Mouse (Mus musculus): ENCODE measurements around the gene Slc17a3.
A peak's percentile ranks its signal among the peaks of the same experiment; 100 is the strongest.

Gene Slc17a3

DNA sequence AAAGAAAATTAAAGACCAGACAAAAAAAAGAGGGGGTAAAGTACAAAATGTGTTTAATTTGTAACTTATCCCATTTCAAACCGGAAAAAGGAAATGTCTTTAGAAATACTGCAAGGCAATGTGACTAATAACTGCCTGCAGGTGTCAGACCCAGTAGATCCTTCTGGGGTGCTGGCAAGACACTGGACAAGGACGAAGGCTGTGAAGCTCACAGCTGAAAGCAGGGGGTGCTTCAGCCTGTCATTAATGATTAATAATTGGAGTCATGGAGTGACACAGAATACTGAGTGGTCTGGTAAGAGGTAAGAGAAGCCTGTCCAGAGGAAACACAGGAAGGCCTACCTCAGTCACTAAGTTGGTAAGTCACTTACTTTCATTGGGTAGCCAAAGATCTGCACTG lies at the start of gene Slc17a3:
Gene Slc17a3, plus strand, starts transcription at position 127 of the 400 bp plus-strand sequence.
- DNase-seq (ENCODE audit: low spot score) = no peak

DNA sequence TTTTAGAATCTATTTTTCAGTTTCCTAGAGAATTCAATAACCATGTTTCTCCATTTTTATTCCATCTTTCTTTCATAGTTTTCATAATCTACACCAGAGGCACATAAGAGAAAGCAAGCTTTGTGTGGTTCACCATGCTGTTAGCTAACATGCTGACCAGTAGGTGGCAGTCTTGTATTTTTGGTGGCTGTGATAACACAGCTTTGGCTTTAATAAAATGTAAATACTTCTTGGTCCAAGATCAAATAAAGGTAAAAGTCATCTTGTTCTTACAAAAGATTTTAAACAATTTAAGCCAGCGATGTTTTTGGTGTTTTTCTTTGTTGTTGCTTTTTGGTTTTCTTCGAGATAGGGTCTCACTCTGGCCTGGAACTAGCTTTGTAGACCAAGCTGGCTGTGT lies 46.7 kb upstream of the Slc17a3 start:
- peak; percentile 19 for DNase-seq (ENCODE audit: low spot score)

DNA sequence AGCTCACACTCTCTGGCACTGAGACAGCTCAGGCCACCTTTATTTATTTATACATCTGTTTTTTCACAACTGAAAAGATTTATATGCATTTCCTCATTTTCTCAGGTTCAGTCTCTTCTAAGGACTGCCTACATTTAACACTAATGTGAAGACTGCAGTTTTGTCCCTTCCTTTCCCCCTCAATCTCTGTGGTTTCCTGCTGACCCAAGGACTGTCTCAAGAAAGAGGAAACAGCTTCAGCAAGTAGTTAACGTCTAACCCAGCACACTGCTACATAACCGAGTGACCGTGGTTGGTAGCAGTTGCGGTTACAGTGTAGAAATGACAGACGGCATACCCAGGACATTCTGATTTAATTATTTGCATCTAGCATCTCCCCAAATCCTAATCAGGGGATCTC lies 39.8 kb upstream of the Slc17a3 start:
- DNase-seq (ENCODE audit: low spot score) = no peak

DNA sequence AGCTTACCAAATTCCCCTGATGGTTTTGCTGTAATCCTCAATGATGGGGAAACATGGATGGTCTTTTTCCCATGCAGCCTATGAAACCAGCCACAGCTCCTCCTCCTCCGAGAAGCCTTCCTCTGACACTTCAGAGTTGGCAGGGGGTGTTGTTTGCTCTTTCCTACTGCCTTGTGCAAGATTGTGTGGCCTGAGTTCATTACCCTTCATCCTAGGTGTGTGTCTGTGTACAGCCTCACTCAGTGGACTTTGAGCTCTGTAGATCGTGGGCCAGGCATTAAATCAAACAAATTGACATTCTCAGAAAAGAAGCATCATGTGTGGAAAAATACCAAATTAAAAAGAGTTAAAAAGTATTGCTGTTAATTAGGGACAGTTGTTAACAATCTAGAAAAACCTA lies 34.7 kb upstream of the Slc17a3 start:
- DNase-seq (ENCODE audit: low spot score) = no peak

DNA sequence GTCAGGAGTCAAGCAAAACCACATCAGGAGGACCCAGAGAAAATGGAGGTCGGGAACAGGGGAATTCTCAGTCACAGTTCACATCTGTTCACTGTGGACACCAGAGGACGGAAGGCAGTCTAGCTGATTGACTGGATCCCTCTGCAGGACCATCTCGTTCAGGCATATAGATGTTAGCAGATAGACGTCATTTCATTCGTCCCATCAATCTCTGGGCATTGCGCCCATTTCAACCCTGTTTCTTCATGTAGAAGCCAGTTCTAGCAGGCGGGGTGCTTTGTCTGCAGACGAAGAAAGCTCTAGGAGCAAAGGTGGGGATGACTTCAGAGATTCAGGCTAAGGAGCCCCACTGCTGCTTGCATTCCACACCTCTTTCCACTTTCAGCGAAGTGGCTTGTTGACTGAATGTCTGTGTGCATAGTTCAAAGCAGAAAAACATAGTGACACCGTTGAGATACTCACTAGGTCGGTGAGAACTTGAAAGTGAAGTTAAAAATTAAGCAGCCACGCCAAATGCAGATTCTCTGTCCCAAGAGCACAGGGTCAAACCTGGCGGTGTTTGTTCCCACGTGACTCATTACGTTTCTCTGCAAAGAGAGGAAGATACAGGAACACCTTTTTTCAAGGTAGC lies 32.7 kb upstream of the Slc17a3 start, which contains the start of gene Slc17a2:
Gene Slc17a2, plus strand, starts transcription at position 572 of the 631 bp plus-strand sequence.
- DNase-seq (ENCODE audit: low spot score) = no peak

DNA sequence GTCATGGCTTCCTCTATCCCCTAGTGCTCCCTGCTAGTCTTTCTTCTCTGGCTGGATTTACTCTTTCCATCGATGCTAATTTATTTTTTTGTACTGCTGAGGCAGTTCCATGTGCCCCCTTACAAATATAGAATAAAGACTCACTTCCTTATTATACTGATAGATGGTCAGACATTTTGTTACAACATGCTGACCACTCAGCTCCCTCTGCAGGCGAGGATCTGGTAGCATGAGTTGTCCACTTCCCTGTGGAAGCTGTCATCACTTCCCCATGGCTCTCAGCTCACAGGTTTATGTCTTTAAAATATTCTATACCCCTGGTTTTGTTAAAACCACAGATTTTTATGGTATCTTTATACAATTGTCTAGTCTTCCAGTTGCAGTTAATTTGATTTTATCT lies 23.1 kb upstream of the Slc17a3 start:
- no peak for DNase-seq (ENCODE audit: low spot score)

DNA sequence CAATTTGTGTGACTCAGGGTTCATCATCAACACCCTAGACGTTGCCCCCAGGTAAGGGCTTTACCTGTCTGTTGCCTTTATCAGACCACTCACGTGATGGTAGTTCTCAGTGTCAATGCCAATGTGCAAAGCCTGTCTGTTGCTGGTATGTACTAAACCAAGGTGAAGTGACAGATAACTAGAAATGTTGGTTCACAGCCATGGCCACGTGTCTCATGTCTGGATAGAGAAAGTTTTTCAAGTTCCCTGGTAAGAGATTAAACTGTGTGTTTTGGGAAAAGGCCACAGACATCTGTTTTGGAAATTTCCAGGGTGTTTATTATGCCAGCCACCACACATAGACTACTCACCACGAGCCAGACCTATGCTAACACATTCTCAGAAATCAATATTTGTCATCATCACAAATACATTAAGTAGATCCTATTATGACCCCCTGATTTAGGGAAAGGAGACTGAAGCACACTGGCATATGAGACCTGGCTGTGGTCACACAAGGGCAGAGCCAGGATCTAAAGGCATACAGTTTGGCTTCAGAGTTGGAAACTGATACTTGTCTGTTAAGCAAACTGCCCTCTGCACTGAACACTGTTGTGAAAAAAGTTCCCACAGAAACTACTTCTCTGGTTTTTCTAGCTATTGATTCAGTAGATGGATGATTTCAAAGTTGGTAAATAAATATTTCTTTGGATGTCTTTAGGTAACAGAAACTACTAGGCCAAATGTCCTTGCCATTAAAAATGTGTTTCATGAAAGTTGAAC lies 18.9 kb upstream of the Slc17a3 start:
- no peak for DNase-seq (ENCODE audit: low spot score)

DNA sequence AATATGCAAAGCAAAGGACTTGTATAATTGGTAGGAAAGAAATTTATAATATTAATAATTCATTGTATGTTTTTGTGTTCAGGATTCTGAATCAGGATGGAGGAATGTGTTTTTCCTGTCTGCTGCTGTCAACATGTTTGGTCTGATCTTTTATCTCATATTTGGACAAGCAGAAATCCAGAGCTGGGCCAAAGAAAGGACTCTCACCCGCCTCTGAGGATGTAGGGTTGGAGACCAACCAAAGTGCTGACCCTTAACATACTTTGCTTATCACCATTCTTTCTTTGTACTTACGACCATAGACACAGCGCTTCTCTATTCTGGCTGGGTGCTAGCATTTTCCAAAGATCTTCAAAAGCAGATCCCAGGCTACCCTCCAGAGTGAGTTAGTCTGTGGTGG lies 17.0 kb upstream of the Slc17a3 start:
- DNase-seq (ENCODE audit: low spot score) = no peak

DNA sequence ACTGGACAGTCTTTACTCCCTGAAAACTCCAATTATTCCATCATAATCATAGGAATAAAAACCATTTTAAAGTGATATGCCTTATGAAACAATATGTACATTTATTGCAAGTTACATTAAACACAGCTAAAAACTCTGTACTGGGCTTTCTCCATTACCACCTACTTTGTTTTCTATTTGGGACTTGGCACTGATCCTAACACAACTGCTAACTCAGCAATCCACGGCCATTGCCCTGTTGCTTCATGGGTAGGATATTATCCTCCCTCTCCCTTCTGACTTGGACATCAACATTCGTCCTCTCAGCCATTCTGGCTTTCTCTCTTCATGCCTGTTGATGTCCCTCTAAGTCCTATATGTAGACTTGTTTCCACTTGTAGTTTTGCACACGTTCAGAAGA lies 12.6 kb upstream of the Slc17a3 start:
- no peak for DNase-seq (ENCODE audit: low spot score)

DNA sequence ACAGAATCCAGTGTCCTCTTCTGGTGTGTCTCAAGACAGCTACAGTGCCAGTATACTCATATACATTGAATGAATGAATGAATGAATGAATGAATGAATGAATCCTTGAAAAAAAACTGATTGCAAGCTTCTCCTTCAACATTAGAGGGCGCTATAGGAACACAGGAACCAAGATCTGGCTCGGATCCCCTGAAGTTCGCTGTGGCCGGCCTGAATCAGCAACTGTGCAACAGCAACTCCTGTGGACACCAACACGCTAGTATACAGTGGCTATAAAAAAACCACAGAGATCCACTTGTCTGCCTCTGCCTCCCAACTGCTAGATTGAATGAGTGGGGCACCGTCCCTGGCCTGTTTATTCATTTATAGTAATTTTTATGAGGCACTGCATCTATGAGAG lies 6.2 kb upstream of the Slc17a3 start:
- peak; percentile 25 for DNase-seq (ENCODE audit: low spot score)

DNA sequence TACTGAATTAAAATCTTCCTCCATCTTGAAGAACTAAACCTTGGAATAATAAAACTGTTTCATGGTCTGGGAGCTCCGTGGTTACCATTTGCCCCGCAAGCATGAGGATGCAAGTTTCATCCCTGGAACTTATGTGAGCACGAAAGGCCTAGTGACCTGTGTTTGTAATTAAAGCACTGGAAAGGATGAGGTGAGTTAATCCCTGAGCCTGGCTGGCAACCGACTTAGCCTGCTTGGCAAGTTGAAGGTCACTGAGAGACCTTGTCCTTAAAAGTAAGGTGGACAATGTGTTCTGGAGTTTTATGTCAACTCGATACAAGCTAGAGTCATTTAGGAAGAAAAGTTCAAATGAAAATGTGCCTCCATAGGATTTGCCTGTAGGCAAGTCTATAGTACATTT lies 4.4 kb upstream of the Slc17a3 start:
- no peak for DNase-seq (ENCODE audit: low spot score)

DNA sequence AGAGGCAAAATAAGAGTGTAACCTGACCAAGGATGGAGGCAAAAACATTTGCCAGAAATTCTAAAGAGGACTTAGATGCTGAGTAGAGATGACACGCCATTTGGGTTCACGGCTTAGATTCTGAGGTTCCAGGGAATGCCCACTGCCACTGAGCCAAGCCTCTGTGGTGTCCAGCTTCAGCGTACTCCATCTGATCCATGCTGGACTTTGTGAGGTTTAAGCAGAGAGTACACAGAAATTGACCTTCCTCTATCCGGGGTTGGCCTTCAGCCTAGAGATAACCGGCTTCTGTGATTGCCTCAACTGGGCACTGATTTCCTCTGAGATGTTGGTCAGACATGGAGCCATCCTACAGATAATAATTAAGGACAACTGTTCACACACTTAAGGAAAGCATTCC lies 2.6 kb upstream of the Slc17a3 start:
- DNase-seq (ENCODE audit: low spot score) = no peak

DNA sequence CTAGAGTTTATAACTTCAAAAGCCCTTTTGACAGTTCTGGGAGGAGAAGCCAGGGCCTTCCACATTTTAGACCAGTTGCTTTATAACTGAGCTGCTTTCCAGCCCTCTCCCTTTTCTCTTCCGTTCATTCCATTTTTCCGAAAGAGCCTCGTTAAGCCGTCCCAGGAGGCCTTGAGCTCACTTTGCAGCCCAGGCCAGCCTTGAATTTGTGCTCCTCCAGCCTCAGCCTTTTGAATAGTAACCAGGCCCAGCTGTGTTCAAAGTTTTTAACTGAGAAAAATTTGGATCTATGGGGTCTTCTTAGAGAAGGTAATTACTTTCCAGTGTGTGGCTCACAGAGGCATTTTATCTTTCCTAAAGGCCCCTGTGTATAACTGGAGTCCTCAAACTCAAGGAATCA lies 6.6 kb downstream of the Slc17a3 start:
- no peak for DNase-seq (ENCODE audit: low spot score)

DNA sequence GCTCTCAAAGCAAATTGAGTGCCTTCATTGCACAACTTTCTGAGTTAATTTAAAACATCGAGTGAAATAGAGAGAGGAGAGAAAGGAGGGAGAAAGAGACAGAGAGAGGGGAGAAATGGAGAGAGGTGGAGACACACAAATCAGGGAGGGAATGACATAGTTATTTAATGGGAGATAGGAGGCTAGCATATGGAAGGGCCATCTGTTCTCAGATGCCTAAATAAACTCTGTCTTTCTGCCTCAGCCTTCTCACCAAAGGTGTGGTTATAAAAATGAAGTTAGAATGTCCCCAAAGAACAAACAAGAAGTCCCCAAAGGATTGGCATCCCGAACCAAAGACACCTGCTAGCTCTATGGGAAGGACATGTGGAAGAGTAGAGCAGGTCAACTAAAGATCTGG lies 10.1 kb downstream of the Slc17a3 start:
- no peak for DNase-seq (ENCODE audit: low spot score)

DNA sequence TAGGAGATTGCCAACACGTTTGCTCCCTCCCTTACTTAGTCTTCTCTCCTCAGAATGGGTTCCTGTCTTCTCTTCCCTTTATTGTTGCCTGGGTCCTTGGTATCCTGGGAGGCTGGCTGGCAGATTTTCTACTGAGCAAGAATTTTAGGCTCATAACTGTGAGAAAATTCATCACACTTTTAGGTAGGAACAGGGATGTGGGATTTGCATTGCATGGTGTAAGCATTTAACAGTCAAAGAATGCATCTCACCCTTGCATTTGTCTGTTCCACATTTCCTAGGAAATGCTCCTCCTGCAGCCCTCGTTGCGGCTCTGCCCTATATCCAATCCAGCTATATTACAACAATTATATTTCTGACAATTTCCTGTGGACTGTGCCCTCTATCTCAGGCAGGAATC lies 17.2 kb downstream of the Slc17a3 start:
- DNase-seq (ENCODE audit: low spot score) = no peak

DNA sequence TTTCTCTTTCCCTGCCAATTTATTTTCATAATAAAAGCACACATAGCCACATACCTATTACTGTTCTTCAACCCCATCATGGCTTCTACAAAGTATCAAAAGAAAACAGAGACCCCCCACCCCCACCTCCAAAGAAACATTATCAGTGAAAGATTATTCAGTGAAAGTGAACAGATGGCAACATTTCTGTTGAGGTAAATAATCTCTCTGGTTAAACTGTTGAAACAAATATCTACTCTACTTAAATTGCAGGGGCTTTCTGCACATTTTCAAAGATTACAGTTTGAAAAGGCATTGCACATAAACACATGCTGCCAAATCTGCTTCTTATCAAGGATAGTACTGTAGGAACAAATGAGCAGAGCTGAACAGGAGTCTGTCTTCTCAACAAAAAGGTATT lies 22.6 kb downstream of the Slc17a3 start:
- no peak for DNase-seq (ENCODE audit: low spot score)

DNA sequence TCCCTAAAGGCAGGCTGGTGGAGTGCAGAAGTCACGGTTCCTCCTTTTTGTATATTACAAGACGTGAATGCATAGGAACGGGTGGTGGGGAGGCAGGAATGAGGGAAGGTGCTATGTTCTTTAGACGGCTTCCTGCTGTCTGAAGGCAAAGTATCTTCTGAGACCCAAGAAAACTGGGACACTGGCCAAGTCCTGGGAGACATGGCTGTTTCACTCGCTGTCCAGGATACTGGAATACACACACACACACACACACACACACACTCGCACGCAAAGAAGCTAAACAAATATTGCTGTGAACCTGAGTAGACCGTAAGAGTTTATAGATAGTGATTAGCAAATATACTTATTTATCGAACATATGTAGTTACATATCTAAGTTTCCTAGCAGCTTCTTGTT lies 25.5 kb downstream of the Slc17a3 start:
- DNase-seq (ENCODE audit: low spot score) = no peak

DNA sequence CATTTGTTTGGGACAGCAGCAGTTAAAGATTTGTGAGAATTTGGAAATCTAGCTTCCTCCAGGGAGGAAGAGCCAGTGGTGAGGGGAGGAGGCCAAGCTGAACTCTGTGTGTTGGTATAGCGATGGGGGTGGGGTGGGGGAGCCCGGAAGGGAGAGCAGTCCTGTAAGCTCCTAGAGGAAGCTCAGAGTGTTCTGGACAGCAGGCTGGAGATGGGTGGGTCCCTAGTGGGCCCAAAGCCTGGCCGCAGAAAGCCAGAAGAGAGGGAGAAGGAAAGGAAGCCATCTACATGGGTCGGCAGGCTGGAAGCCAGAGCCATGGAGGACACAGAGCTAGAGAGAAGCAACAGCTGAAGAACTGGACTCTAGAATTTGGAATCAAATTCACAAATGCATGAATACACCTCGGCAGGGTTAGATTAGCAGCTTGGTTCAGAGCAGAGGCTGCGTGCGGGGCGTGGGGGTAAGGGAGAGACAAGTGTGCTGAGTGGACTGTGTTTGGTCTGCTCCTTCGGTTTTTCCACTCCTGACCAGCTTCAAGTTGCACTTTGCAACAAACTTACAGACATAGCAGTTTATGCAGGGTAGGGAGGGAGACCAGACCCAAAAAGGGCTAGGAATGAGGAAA lies 27.0 kb downstream of the Slc17a3 start:
- DNase-seq (ENCODE audit: low spot score) = no peak

DNA sequence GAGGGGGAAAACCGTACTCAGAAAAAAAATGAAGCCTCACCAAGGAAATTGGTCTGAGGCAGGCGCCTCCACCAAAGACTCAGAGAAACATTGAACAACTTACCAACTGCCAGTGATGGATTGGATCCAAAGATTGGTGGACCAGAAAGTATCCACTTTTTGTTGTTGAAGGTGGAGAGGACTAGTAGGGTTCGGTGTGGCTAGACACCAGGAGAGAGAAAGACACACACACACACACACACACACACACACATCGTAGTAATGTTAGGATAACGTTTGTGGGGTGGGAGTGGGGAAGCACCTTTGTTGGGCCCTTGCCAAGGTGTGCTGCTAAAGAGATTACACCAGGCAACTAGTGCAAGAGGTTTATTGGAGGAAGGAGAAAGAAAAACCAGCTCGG lies 27.8 kb downstream of the Slc17a3 start:
- no peak for DNase-seq (ENCODE audit: low spot score)

DNA sequence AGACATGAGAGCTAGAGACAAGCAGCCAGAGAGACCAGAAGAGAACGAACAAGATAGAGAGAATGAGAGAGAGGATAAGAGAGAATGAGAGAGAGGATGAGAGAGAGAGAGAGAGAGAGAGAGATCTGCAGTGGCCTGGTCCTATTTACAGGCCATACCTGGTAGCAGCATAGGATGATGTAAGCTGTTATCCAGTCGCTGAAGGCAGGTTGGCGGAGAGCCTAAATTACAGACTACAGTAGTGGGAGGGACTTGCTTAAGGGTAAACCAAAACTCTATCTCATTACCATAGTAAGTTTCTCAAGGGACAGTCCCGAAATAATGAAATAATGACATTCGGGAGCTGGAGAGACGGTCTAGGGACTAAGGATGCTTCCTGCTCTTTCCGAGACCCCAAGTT lies 28.2 kb downstream of the Slc17a3 start, which contains the start of gene Slc17a1:
Gene Slc17a1, plus strand, starts transcription at position 346 of the 400 bp plus-strand sequence.
- DNase-seq (ENCODE audit: low spot score) = no peak

DNA sequence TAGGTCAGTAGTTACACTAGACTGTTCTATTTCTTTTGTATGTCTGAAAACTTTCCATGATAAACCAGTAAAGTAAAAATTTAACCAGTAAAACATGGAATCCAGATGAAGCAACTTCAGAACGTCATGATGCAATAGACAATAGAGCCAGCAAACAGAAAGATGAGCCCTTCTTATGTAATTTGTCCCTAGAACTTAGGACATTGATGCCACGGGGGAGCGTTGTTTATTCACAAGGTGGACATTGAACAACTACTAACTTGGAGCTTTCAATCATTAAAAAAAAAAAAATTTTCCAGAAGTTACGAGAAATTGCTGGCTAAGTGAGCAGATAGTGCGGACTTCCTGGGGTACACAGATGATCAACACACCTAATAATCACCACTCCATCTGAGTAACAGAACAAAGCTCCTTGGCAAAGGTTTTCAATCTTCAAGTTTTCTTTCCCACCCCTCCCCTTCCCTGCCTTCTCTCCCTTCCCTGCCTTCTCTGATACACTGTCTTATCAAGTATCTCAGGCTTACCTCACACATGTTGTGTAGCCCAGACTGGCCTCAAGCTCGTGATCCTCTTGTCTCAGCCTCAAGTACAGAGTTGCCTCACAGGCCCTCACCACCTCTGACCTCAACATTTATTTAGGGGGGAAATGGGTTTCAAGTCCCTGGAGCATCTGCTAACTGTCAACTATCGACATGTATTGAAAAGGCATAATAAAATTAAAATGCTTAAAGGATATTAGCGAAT lies 29.7 kb downstream of the Slc17a3 start:
- DNase-seq (ENCODE audit: low spot score) = no peak

DNA sequence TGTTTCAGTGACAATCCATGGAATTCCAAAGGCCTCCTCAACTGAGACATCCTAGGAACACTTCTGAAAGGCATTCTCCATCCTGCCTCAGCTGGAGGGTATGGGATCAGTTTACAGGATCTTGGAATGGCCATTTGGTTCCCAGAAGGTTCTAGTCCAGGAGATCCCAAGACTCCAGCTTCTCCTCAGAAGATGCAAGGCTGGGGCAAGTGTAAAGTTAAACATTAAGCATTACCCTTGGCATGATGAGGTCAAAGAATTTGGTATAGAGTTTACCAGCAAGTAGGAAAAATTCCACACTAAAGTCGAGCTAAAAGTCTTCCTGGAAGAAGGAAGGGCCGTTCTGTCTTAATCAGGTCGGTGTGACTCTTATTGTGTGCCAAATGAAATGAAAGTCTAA lies 30.8 kb downstream of the Slc17a3 start:
- DNase-seq (ENCODE audit: low spot score) = no peak

DNA sequence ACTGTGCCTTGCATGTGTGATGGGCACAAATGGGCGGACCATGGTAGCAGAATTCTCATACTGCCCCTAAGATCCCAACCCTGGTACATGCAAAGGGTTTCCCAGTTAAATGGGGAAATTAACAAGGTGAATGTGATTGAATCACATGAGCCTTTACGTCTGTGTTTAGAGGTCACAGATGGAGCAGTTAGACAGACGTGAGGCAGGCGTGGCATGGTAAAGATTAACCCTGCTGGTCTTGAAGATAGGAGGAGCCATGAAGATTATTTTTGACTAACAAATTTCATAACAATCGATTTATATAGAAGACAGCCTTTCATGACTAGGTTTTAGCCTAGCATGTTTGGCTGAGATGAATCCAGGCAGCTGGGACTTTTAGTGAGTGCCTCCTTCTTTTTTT lies 33.9 kb downstream of the Slc17a3 start:
- DNase-seq (ENCODE audit: low spot score) = no peak
